Mouse (Mus musculus): ENCODE results near the gene Ptprj.

DNA sequence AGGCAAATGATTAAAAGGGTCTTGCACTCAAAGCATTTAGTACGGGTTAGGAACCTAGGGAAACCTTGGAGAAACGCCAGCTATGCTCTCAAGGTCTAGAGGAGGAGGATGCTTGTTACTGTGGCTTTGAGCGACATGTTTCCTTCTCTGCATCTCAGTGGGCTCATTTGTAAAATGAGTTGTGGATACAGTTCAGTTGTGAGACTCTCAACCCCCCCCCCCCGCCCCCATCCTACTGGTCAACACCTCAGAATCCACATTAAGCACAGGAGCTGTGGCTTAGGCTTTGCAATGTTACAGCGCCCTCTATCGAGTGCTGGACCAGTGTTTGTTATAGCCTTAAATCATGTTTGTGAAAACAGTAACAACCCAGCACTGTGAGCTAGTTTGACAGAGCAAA is 44.5 kb upstream of the Ptprj start:
- TF ChIP-seq EP300 (IDR thresholded peaks at IDR 0.05) (no peak), CTCF (IDR thresholded peaks at IDR 0.05) (peak; percentile 78)

Measured in lung, postnatal 0 days (tissue).